Mouse (Mus musculus) ES-E14 (cell line): Measurements from ENCODE around the gene Pakap. TPM values are rescaled to one million over a fixed set of nuclear protein-coding genes. Genes with fewer than 3 reads are reported as not detected.

ENCODE experiments used
- DNase-seq: peaks from one replicate; pipeline ENCODE4 v3.0.0-alpha.2; 2013; ENCODE audit warnings: low read depth, low spot score
- H3K27ac ChIP-seq: 2 replicates; pipeline ENCODE4 v1.5.1; 2012; ENCODE audit warnings: low read depth, mild to moderate bottlenecking, low read length, moderate library complexity, mixed read lengths; ENCODE audit not compliant: poor library complexity, insufficient read depth, severe bottlenecking
- H3K36me3 ChIP-seq: 2 replicates; pipeline ENCODE4 v1.6.1; 2012; ENCODE audit warnings: mild to moderate bottlenecking, low read length, moderate library complexity, mixed read lengths; ENCODE audit not compliant: control insufficient read depth, poor library complexity, insufficient read depth, severe bottlenecking
- H3K4me1 ChIP-seq, 2 experiments: fragments of 150-350 bp in 1 of 2; sonication (generic) in 1 of 2; 2 replicates each; pipeline ENCODE4 v1.6.1; 2012; ENCODE audit warnings: low read length in 2 of 2, mild to moderate bottlenecking in 1 of 2, mixed read lengths in 1 of 2; ENCODE audit not compliant: control insufficient read depth in 2 of 2, insufficient read depth in 2 of 2, poor library complexity in 1 of 2
- H3K4me3 ChIP-seq, 2 experiments: fragments of 150-350 bp in 1 of 2; sonication (generic) in 1 of 2; 2 replicates each; pipeline ENCODE4 v1.5.1; 2012; ENCODE audit warnings: low read length in 2 of 2, low read depth in 1 of 2, mild to moderate bottlenecking in 1 of 2, mixed read lengths in 1 of 2; ENCODE audit not compliant: insufficient read depth in 1 of 2, poor library complexity in 1 of 2, severe bottlenecking in 1 of 2
- H3K9ac ChIP-seq: 2 replicates; pipeline ENCODE4 v1.6.1; 2012; ENCODE audit warnings: low read depth, mild to moderate bottlenecking, low read length, mixed read lengths; ENCODE audit not compliant: poor library complexity, insufficient read depth, severe bottlenecking
- H3K9me3 ChIP-seq: fragments of 150-350 bp; sonication (generic); 2 replicates; pipeline ENCODE4 v1.6.1; 2012; ENCODE audit warnings: low read depth, mild to moderate bottlenecking, low read length; ENCODE audit not compliant: control insufficient read depth, insufficient read depth
- CHD2 ChIP-seq: IDR thresholded peaks from 2 replicates; pipeline ENCODE4 v1.6.1; 2014; ENCODE audit warnings: mild to moderate bottlenecking, low read depth, low read length, inconsistent platforms
- HCFC1 ChIP-seq: IDR thresholded peaks from 2 replicates; pipeline ENCODE4 v1.6.1; 2012; ENCODE audit warnings: low read length, inconsistent platforms, borderline replicate concordance; ENCODE audit not compliant: insufficient read depth
- MAFK ChIP-seq: IDR thresholded peaks from 2 replicates; pipeline ENCODE4 v1.6.1; 2014; ENCODE audit warnings: mild to moderate bottlenecking, low read depth, low read length, inconsistent platforms; ENCODE audit not compliant: insufficient read depth
- ZC3H11A ChIP-seq: IDR thresholded peaks from 2 replicates; pipeline ENCODE4 v1.6.1; 2012; ENCODE audit warnings: low read depth, mild to moderate bottlenecking, inconsistent platforms, low read length, borderline replicate concordance
- ZNF384 ChIP-seq: IDR thresholded peaks from 2 replicates; pipeline ENCODE4 v1.6.1; 2012; ENCODE audit warnings: low read depth, low read length, inconsistent platforms
- in situ Hi-C, 2 experiments: fragments of 600-800 bp; cut with MboI; formaldehyde crosslinking; loops; one replicate each; pipeline ENCODE4 v1.15.1; 2025; ENCODE audit warnings: low sequenced_read_pairs in 2 of 2, inconsistent platforms in 1 of 2; ENCODE audit not compliant: unreplicated experiment in 2 of 2
- total RNA-seq: library from RNA; depleted of rRNA; stranded (reverse); fragments of 300-350 nt; gene quantifications from 2 replicates; pipeline ENCODE4 v1.2.3, GENCODE M21; 2012

Gene Pakap
- total RNA-seq, 1 experiment, result 5.8 TPM

DNA sequence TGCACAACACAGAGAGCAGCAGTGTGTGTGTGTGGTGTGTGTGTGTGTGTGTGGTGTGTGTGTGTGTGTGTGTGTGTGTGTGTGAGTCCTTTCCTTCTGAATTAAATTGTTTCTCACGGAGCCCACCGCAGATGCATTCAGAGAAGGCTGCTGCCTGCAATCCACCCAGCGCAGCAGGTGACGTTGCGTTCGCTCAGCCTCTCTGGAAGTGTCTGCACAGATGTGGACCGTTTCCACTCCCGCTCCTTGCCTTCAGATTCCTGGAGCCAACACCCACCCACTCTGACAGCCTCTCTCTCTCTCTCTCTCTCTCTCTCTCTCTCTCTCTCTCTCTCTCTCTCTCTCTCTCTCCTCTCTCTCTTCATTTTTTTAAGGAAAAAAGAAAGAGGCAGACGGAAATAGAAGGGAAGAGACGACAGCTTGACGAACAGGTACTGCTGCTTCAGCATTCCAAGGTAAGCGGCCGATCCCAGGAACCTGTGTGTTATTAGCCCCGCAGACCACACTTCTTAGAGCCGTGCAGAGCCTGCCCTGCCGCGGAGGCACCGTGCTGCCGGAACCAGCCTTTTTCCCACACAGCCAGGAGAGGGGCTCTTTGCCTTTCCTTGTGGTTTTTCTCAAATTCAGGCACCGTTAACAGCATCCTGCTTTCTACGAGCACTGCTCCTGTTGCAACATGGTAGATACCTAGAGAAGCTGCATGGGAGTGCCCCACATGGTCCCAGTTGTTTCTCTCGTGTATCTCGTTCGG lies 69.8 kb downstream of the Pakap start:
- Histone ChIP-seq H3K9ac (no peak overlapping the region), H3K9me3 (no peaks in the 10 kb centered on the region), H3K27ac (no peak overlapping the region), H3K4me3 (no peak overlapping the region), H3K36me3 (no peaks in the 10 kb centered on the region), H3K4me1 (no peaks in the 10 kb centered on the region)
- no peak for DNase-seq
- in situ Hi-C loops, result no loop called here
- no peak for TF ChIP-seq CHD2
- TF ChIP-seq ZC3H11A, result no peak
- no peak for TF ChIP-seq HCFC1
- TF ChIP-seq ZNF384, result no peak
- TF ChIP-seq MAFK, result no peak

- no peak overlapping the region for H3K4me3 ChIP-seq
- H3K36me3 ChIP-seq, result no peaks in the 10 kb centered on the region
- H3K4me1 ChIP-seq, result no peaks in the 10 kb centered on the region
- H3K9ac ChIP-seq, result no peak overlapping the region
- H3K27ac ChIP-seq, result no peak overlapping the region
- in situ Hi-C loops, result no loop called here
- DNase-seq, result no peak
- TF ChIP-seq ZNF384, result no peak
- H3K9me3 ChIP-seq, result no peaks in the 10 kb centered on the region
Observed at GRCm38 (mm10) chr4:57638941-57639340, 71.0 kb downstream of the Pakap start.

DNA sequence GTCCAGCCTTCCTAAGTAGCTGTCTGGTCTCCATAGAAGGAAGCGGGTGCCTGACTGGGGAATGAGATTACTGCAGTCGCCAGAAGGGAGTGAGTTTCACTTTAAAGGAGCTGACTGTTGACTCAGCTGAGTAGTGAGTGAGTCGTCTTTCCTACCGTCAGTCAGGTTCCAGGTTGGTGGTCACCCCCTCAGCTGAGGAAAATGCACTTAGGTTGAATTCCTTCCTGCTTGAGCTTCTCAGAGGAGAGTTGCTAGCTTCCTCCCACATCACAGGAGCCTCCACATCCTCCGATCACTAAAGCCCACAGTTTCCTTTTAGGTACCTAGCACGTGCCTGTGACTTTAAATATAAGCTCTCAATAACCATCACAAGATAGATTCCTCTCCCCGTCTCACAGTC lies 72.2 kb downstream of the Pakap start:
- DNase-seq, result no peak
- Histone ChIP-seq H3K4me3 (no peak overlapping the region), H3K9me3 (no peaks in the 10 kb centered on the region), H3K9ac (no peak overlapping the region), H3K36me3 (no peaks in the 10 kb centered on the region), H3K4me1 (no peaks in the 10 kb centered on the region), H3K27ac (no peak overlapping the region)
- in situ Hi-C loops, result no loop called here
- TF ChIP-seq CHD2 (no peak), ZC3H11A (no peak), MAFK (no peak), HCFC1 (no peak), ZNF384 (no peak)

- no peak overlapping the region for H3K4me3 ChIP-seq
- no peaks in the 10 kb centered on the region for H3K9me3 ChIP-seq
- no peaks in the 10 kb centered on the region for H3K36me3 ChIP-seq
- in situ Hi-C loops, result no loop called here
- no peak for TF ChIP-seq CHD2
- H3K4me1 ChIP-seq, result no peaks in the 10 kb centered on the region
- H3K9ac ChIP-seq, result no peak overlapping the region
- DNase-seq, result no peak
- no peak overlapping the region for H3K27ac ChIP-seq
Observed at GRCm38 (mm10) chr4:57640971-57641370, 73.0 kb downstream of the Pakap start.

- H3K9ac ChIP-seq, result no peak overlapping the region
- H3K27ac ChIP-seq, result no peak overlapping the region
- no peaks in the 10 kb centered on the region for H3K9me3 ChIP-seq
- no peak overlapping the region for H3K4me3 ChIP-seq
- in situ Hi-C loops, result loop anchor here in 1 of 2 experiments (25.0 kb wide), 2 partner anchors 236 to 436 kb away; no protein-coding TSS in a partner anchor
- no peak for TF ChIP-seq HCFC1
- TF ChIP-seq ZC3H11A, result no peak
- TF ChIP-seq MAFK, result no peak
- no peak for TF ChIP-seq ZNF384
- no peak for TF ChIP-seq CHD2
- no peak for DNase-seq
- no peaks in the 10 kb centered on the region for H3K4me1 ChIP-seq
- no peaks in the 10 kb centered on the region for H3K36me3 ChIP-seq
Observed at GRCm38 (mm10) chr4:57650994-57651393, 83.0 kb downstream of the Pakap start.
